Mouse (Mus musculus) left cerebral cortex, adult 8-10 months (tissue): ENCODE data around the gene Bphl. TPM values are rescaled to one million over a fixed set of nuclear protein-coding genes. Genes with fewer than 3 reads are reported as not detected.
"Not testable (repeated sequence)": the region's sequence is repeated elsewhere in the genome, so short reads cannot be mapped to it uniquely, and the experiment has no call there.

Experiments used
- DNase-seq, 2 experiments: peaks; one replicate each; pipeline ENCODE4 v3.0.0; 2022; ENCODE audit warnings: low spot score in 2 of 2
- total RNA-seq, 4 experiments: library from RNA; stranded (reverse); gene quantifications; 2 replicates each; pipeline ENCODE4 v1.2.4; 2022

Bphl gene
- total RNA-seq, 4 experiments from 2014 or later = 41.4 to 49.8 (median 45.9) TPM

DNA sequence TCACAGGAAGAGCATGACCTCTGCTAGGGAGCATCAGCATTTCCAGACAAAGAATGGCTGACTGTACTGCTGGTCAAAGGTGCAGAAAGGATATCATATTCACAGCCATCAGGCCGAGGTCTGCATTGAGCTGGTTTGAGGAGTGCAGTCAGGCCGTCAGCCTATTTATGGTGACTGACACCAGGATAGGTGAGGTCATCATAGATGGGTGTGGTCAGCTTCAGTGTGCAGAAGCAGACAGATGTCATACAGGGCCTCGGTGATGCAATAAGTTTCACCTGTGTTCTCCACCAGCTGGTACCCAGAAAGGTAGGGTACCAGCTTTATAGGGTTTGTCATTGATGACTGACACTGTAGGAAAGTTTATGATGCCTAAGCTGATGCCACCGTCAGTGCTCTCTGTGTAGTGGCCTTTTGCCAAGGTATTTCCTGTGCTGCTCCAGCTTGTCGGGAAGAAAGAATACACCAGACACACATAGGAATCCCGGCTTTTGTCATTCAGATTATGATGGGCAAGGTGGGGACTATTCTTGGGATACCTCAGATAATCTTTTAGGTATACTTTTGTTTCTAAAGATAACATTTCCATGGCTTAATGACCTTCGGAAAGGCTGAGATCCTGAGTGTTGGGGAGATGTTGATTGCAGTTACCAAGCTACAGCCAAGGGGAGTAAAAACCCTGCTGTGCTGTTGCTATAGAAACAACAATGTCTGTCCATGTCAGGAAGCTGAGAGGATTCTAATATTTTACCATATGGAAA, 49.8 kb downstream of the Bphl start:
- no peak for DNase-seq

DNA sequence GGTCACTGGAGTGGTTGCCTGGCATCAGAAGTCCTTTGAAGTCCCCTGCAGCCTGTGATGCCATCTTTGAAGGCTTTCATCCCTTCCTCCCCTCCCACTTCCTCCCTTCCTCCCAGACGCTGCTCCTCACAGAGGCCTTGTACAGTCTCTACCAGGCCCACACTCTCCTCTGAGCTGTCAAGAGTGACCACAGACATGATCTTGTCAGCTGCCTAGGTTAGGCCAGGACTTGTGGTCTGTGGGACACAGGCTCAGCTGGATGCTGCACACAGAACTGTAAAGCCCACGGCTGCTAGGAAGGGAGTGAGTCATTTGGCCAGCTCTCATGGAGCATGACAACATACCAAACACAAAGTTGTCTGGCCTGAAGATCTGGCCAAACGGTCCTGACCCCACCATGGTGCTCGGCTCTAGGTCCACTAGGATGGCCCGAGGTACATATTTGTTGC, 50.8 kb downstream of the Bphl start:
- not testable (repeated sequence) for DNase-seq

DNA sequence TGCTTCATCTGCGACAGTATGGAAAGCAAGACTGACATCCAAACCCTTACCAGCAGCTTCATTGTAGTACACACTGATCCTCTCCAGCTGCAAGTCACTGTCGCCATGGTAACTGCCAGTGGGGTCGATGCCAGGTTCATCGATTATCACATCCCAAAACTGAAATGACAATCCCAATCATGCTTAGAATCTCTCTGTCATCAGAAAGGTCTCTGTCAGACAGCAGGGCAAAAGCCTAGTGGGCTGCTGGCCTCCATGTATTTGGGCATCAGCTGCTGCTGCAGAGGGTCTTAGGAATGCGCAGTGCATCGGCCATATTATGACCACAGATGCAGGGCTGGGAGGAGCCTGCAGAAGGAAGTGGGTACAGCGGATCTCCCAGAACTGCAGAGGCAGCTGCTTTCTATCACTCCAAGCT, 51.5 kb downstream of the Bphl start:
- no peak for DNase-seq

DNA sequence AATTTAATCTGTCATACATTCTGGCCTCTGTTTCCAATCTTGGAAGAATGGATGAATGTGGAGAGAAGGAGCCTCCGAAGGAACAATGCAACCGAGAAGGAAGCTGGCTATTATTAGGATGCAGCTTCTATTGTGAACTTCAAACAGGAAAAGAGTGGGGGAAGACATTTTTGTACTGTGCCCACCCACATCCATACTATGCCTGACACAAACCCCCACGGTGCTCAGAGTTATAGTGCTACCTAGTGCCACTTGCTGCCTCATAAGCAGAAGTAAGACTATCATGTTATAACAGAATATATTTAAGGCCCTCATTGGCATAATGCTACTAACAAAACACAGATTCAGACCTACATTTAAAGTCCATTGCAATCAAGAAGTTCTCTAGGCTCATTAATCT, 52.0 kb downstream of the Bphl start:
- no peak for DNase-seq

DNA sequence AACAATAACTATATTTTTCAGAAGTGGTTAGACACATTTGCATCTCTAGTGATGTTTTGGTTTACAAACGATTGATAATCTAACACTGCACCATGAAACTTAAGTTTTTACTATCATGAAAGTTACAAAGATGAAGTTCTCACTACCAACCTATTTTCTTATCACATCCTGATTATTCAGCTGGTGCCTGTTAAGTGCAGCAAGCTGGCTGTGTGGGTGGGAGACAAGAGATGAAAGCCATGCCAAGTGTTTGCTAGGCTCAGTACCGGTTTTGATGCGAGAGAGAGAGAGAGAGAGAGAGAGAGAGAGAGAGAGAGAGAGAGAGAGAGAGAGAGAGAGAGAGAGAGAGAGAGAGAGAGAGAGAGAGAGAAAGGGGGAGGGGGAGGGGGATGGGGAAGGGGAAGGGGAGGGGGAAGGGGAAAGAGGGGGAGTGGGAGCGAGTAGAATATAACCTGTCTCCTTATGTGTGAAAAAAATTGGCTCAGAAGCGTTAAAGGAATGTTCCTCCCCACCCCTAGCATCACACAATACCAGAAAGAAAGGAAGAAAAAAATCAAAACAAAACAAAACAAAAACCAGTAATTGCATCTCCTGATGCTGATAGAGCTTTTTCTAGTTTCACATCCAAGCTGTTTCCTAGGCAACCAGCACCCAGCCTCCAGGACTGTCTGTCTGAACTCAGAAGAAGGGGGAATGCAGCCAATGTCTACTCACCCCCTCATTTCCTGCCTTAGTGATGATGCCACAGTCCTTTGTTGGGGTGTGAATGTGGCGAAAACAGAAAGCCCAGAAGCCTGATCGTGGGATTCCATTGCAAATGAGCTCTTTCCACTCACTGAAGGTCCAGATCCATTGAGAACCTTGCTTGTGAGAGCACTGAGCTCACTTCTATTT, 58.4 kb downstream of the Bphl start:
- DNase-seq = peak in 1 of 2 experiments; percentile 93

DNA sequence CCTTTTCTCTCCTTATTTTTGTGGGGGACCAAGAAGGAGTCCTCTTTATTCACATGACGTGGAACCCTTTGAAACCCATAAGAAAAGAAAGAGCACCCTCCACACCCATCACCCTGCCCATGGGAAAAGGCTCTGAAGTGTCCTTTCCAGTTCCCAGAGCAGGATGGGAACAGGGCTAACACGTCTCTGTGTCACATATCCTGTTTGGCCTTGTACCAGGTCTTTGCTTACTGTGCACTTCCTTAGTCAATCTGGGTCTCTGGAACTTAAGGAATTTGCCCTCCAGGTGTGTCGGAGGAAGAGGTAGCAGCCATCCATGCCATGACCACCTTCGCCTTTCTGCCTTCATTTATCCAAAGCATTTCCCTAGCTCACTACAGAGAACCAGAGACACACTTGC, 59.1 kb downstream of the Bphl start:
- DNase-seq = peak in 1 of 2 experiments; percentile 29

DNA sequence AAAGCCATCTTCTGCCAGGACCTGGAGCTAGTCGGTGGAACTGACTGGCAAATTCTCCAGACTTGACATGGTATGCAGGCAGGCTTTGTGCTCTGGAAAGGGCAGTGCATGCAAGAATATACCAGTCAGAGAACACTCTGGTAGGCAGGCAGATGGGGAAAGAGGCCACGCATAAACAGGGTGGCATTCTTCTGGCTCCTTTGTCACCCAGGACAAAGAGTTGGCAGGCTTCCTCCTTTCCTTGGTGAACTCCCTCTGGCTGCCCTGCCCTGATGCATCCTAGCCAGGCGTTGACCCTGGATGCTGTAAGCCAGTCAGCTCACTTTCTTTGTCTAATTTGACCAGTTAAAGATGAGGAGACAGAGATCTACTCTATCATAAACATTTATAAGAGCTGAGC, 59.7 kb downstream of the Bphl start:
- no peak for DNase-seq

DNA sequence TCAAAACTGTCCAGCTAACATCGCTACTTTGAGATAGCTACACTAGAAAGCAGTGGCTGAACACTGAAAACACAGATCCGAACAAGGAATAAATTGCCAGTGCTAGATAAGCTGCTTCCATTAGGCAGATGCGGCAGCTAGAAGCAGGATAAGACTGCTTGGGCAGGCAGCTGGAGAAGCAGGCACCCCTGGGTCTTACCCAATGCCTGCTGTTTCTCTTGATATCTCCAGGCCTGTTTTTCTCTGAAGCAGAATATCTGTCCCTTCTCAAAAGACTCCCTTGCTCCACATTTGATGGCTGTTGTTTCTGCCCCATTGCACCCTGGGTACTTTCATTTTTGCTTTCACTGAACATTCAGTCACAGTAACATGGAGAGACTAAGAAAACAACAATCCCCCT, 63.3 kb downstream of the Bphl start:
- no peak for DNase-seq

DNA sequence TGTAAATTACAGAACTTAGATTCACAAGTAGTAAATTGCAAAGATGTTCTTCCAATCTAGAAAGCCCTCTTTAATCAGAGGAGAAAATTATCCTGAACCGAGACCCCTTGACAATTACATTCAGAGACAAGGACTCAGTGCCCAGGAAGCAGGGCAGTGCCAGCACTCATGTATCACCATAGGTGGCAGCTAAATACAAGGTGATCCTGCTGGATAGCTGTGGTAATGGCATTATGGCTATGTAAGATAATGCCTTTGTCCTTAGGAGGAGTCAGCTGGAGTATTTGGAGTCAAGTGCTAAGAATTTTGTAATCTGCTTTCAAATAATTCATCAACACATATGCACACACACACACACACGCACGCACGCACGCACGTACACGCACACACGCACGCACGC, 63.9 kb downstream of the Bphl start:
- DNase-seq = no peak

DNA sequence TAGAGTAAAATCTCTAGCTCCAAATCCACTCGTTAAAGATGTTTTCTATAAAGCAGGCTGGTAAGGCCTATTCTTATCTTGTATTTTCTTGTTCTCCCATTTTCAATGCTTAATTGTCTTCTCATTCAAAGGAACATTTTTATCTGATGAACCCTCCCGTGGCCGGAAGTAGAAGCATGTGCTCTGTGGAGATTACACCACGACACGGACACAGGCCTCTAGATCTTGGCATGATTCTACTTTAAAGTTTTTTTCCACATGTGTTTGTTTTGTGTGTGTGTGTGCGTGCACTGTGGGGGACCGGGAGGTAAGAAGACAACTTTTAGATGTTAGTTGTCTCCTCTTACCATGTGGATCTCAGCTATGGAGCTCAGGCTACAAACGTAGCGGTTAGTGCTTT, 64.5 kb downstream of the Bphl start:
- no peak for DNase-seq

DNA sequence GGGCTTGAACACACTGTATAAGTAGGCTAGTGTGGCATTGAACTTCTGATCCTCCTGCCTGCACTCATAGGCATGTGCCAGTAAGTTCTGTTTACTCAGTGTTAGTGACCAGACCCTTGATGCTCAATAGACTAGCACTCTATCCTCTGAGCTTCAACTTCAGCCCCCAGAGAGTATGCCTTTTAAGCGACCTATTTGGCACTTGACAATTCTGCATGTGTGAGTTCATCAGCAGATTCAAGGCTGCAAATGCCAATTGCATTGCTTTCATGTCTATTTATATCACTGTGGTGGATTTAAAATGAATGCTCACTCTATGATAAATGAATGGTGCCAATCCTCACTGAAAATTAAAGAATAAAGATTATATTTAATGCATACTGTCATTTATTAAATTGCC, 68.0 kb downstream of the Bphl start:
- DNase-seq = no peak

DNA sequence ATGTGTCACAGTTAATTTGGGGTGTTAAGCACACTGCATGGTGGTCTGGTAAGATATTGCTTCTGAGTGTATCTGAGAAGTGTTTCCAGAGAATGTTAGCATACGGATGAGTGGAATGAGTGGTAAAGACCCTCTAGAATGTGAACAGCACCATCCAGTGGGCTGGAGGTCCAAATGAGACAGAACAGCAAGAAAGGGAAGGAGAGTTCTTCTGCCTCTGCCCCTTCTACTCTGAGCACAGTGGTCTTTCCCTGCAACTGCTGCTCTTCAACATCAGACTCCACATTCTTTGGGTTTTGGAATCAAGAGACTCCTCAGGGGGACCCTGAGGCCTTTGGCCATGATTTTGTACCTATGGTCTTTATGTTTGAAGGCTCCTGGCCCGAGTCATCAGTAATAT, 68.9 kb downstream of the Bphl start:
- DNase-seq = no peak

DNA sequence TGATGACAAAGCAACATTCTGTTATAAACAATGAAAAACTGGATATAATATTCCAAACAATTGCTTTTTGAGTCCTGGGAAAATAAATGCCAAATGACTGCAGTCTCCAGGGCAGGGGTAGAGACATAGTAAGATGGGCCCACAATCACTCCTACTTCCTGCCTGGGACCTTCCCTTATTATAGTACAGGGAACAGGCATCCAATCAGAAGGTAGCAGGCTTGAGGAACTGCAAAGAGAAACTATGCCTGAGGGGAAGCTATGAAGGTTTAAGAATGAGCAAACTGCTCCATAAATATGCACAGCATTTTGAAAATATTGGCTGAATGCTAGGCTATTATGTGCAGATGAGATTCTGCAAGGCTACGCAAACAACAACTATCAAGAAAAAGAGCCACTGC, 69.6 kb downstream of the Bphl start:
- no peak for DNase-seq

DNA sequence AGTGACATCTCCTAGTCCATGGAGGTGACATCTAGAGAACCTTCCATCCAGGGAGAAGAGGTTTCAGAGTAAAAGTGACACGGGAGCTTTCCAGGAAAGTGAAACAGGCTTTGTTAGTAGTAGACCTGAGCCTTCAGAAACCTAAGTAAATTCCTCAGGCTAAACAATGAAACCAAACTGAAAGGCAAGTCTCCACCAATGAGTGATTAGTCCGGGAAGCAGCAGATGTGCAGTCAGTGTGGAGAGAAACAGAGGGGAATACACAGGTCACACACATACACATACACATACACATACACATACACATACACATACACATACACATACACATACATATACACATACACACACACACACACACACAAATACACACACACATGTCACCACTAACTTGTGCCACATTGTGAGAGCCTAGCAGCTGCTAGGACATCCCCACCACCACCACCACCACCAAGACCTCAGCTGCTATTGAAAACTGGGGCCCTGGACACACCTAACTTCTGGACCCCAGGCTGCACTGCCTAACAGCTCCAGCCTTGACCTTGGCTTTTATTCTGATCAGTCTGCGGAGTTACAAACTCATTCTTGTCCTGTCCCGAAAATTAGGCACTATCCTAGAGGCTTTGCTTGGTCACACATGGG, 71.8 kb downstream of the Bphl start:
- no peak for DNase-seq

DNA sequence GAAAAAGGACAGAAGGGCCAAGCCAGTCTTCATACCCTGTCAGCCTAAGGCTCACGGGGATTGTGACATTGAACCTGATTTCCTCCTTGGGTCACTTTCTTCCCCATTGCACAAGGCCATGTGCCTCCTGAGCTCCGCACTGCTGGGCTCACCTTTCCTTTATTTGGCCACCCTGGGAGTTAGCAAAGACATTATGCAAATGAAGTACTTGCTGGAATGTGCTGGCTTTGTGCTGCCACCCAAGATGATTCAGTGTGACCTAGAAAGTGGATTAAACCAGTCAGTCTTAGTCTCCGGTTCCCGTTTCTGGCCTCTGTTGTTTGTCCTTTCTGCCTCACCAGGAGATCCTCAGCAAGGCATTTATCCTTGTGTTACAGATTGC, 72.3 kb downstream of the Bphl start:
- DNase-seq = no peak

DNA sequence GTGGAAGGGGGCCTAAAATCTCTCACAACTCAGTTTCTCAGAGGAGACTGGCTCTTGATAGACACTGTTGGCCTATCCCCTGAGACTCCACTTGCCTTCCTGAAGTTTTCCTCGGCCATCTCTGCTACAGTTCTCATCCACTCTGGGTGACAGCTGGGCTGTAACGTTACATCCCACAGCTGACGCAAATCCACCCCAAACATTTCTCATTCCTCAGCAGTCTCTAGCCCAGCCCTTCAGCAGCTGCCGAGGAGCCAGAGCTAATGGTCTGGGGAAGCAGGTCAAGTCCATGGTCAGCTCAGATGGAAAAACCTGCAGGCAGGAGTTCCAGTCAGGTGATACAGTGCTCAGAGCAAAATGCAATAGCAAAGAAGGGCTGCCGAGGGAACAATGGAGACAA, 73.6 kb downstream of the Bphl start:
- no peak for DNase-seq

DNA sequence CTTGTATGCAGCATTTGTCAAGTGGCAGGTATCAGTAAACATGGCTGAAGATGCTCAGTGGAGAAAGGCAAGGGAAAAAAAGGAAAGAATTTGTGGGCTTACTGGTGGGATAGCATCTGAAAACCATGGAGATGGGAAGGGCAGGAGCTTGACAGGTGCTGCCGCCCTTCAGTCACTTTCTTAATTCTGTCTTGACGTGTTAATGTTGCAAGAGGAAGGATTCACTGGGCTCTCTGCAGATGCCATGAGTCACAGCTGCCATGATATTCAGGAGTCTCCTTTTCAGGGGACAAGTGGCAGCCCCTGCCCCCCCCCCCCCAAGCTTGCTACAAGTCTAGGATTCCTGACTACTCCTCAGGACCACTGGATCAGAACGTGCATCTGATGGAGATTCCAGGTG, 74.5 kb downstream of the Bphl start:
- DNase-seq = no peak

DNA sequence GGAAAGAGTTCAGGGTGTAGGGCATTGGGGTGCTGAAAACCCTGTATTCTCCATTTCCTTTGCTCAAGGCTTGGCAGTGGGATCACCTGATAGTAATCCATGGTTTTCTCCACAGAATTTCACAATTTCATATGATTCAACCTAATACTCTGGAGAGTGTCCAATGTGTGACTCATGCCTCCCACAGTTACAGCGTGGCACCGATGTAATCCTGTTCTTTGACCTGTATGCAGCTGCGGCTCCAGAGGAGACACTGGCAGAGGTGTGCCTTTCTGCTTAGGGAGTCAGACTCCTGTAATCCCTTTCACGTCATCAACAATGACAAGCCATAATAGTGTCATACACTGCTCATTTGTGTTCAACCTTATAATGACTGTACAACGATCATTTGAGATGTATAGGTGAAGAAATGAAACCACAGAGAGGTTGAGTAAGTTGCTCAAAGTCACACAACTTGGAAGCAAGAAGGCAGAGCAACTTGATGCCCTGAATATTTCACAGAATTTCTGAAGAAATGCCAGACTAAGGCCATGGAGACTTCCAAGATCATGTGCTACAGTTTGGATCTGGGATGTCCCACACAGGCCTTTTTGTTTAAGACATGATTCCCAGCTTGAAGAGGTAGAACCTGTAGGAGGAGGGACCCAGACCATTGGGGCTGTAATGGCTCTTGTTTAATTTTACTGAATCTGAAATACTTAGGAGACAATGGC, 75.1 kb downstream of the Bphl start:
- no peak for DNase-seq

DNA sequence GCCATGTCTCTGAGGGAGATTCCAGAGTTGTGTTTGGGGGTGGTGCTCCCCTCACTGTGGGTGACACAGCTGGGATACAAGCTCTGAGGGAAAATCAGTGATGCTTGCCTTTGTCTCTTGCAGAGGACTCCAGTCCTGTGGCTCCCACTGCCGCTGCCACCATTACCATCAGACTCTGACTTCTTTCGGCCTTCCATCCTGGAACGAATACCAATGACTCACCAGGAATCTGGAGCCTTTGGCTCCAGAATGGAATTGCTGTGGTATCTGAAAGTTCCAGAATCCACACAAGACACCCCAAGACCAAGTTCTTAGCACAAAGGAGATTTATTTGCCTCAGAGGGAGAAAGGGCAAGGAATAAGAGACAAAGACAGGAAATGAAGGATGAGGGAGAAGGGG, 75.7 kb downstream of the Bphl start:
- DNase-seq = no peak

DNA sequence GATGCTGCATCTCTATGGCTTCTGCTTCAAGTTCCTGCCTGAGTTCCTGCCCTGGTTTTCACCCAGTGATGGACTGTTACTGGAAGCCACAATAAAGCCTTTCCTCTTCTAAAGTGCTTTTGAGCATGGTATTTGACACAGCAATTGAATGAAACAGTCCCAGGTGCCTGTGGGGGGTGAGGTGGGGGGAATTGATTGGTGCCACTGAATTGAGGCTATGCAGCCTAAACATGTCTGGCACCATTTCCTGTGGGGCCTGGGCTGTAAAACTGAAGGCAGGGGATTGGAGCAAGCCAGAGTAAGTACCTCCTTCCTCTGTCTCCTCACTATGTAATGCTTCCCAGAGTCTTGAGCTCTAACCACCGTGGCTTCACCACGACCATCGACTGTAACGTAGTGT, 77.3 kb downstream of the Bphl start:
- no peak for DNase-seq

DNA sequence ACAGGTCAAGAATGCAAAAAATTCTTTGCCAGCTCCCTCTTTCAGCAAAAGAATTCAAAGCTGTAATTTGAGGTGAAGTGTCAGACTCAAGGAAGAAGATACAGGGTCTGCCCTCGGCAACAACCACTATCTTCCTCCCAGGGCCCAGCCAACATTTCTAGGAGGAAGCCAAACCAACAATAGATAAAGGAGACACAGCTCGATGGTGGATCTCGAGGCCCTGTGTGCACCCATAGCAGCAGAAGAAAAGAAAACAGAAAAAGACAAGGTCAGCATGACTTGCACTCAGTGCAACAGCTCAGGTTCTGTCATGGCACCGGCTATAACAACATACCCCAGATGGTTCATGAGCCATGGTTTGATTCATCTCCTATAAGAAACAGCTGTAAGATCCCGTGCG, 79.1 kb downstream of the Bphl start:
- no peak for DNase-seq

DNA sequence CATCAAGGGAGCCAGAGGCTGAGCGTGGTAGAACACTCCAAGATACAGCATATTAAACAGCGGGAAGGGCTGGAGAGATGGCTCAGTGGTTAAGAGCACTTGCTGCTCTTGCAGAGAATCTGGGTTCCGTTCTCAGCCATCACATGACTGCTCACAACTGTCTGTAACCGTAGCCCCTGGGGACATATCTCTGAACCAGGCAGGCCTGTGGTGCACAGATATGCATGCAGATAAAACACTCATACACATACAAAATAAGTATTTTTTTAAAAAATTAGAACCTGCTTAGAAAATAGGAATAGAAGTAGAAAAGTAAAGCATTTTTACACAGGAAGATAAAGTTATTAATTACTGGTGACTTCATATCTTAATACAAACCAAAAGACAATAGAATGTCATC, 81.4 kb downstream of the Bphl start:
- no peak for DNase-seq
